Mouse (Mus musculus): ENCODE data around the gene Sez6.

The Sez6 gene

GRCm38 (mm10) chr11:77947860-77948259 lies 17.3 kb downstream of the Sez6 start:
- in situ Hi-C loops (cut with MboI, MseI) = no loop called here

- in situ Hi-C loops (cut with MboI, MseI) = loop anchor here (5.0 kb wide), 2 partner anchors 123 to 298 kb away; no protein-coding TSS in a partner anchor
Observed at GRCm38 (mm10) chr11:77950125-77950685, 19.6 kb downstream of the Sez6 start.

DNA sequence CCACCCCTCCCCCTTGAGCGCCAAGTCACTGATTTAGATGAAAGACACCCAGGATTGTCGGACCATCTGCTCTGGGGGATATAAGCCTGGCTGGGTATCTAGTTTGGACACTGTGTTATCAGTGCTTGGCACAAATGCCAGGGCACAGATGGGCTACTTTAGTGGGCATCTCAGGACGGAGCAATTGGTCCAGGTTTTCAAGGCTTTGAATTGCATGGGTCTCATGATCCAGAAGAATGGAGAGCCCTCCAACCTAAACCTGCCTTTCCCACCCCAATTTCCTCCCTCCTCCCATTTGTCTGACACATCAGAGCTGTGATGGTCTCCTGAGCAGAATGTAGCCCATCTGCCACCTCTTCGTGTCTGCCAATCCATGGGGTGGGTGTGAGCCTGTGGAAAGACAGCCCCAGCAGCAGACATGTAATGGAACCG lies 20.2 kb downstream of the Sez6 start:
- in situ Hi-C loops (cut with MboI, MseI) = loop anchor here (5.0 kb wide), 2 partner anchors 124 to 299 kb away; no protein-coding TSS in a partner anchor

DNA sequence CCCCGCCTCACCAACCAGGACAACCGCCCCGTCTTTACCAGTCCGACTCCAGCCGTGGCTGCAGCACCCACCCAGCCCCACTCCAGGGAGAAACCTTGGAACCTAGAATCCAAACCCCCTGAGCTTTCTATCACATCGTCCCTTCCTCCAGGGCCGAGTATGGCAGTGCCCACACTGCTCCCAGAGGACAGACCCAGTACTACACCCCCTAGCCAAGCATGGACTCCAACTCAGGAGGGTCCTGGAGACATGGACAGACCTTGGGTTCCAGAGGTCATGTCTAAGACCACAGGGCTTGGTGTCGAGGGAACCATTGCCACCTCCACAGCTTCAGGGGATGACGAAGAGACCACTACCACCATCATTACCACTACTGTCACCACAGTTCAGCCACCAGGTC lies 23.1 kb downstream of the Sez6 start:
- in situ Hi-C loops (cut with MboI, MseI) = loop anchor here (5.0 kb wide), 2 partner anchors 126 to 301 kb away; no protein-coding TSS in a partner anchor

GRCm38 (mm10) chr11:77956428-77956827 lies 25.8 kb downstream of the Sez6 start:
- in situ Hi-C loops (cut with MboI, MseI) = loop anchor here (5.0 kb wide), 1 partner anchor 214 kb away; no protein-coding TSS in a partner anchor

GRCm38 (mm10) chr11:77958268-77958667 lies 27.7 kb downstream of the Sez6 start:
- in situ Hi-C loops (cut with MboI, MseI) = loop anchor here (5.0 kb wide), 1 partner anchor 216 kb away; no protein-coding TSS in a partner anchor

DNA sequence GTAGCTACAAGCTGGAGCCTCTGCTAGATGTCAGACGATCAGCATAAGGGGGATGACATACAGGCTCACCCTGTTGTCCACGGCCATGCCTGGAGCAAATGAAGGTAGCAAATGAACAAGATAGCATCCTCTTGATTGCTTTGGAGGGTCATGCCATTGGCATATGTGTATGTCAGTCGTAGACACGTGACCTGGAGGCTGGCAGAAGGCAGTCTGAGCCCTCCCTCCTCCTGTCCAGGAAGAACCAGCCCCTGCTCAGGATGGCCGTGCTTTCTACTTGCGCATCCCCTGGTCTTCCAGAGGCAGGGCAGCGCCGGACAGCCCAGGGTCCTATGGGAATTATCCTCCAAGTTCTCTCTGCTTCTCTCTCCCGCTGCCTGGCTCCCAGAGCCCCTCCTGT lies 28.3 kb downstream of the Sez6 start:
- in situ Hi-C loops (cut with MboI, MseI) = loop anchor here (5.0 kb wide), 1 partner anchor 217 kb away; no protein-coding TSS in a partner anchor

DNA sequence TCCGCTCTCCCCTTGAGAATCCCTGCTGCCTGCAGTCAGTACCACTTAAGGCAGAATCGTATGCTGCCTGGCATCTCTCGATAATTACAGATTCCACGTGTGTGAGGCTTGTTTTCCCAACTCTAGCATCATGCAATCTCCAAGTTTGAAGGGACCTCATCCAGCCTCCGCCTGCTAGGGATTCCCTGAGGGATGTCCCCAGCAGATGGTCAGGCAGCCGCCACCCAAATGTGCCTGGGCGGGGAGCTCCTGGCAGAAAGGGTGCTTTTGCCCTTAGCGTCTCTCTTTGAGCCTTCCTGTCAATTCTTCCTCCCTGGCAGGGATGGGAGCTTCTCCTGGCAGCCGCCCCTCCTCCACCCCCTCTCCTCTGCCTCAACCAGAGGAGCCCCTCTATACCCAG lies 29.6 kb downstream of the Sez6 start:
- in situ Hi-C loops (cut with MboI, MseI) = no loop called here

DNA sequence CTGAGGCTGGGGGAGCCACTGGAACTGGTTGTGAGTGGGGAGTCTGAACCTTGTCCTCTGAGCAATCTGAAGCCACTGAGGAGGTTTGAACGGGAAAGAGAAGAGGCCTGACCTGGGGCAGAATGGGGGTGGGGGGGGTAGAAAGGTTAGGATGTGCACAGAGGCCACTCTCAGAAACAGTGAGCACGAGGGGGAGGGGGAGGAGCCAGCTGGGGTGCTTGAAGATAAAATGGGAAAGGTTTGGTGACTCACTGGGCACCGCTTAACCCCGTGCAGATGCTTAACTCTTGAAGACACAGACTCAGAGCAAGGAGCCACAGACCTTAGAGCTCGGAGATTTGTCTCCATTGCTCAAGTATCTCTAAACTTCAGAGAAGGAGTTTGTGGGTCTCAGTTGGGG lies 30.3 kb downstream of the Sez6 start:
- in situ Hi-C loops (cut with MboI, MseI) = no loop called here

DNA sequence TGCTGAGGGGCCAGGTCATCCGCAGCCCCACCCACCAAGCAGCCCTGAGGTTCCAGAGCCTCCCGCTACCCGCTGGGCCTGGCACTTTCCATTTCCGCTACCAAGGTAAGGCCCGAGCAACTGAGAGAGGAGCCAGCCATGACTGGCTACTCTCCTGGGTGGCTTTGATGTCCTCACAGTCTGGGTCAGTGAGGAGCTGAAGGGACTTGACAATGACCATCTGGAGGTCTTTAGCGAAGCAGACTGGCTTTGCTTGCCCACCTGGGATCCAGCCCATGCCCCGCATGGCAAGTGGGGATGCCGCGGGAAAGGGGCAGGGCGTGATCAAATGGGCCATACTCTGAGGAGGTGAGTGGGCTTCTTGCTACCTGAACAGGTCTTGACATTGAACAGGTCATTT lies 32.3 kb downstream of the Sez6 start:
- in situ Hi-C loops (cut with MboI, MseI) = no loop called here

GRCm38 (mm10) chr11:77964415-77965095 lies 34.0 kb downstream of the Sez6 start:
- in situ Hi-C loops (cut with MboI, MseI) = no loop called here

- in situ Hi-C loops (cut with MboI, MseI) = no loop called here
Observed at GRCm38 (mm10) chr11:77965101-77966036, 34.8 kb downstream of the Sez6 start.

DNA sequence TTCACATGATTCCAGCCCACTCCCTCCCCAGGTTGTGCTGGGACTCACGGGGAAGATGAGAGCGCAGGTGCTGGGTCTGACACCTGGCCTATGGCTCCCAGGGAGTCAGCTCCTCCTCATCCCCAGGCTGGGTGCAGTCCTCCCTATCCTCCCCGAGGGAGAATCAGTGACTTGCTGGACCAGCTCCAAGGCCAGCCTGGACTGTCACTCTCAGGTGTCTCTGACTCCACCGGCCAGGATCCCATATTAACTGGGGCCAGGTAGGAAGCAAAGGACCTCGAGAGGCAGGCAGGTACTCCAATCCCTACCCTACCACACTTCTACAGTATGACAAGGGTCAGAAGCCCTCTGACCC lies 35.4 kb downstream of the Sez6 start:
- in situ Hi-C loops (cut with MboI, MseI) = no loop called here

GRCm38 (mm10) chr11:77967114-77967513 lies 36.5 kb downstream of the Sez6 start:
- in situ Hi-C loops (cut with MboI, MseI) = no loop called here

- in situ Hi-C loops (cut with MboI, MseI) = no loop called here
Observed at GRCm38 (mm10) chr11:77968786-77969185, 38.2 kb downstream of the Sez6 start.

- in situ Hi-C loops (cut with MboI, MseI) = no loop called here
Observed at GRCm38 (mm10) chr11:77970718-77971117, 40.1 kb downstream of the Sez6 start.

DNA sequence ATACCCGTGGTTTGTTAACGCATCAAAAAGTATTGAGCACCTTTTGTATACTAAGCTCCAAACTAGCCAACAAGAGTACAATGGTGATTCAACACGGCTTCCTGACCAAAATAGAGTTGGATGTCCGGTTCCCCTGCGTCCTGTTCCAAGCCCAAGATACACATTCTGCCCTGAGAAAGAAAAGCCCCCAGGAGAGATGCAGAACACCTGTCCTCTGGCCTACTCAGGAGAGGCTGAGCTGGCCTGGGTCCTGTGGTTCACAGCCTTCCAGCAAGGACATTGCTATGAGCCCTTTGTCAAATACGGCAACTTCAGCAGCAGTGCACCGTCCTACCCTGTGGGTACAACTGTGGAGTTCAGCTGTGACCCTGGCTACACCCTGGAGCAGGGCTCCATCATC lies 42.9 kb downstream of the Sez6 start:
- in situ Hi-C loops (cut with MboI, MseI) = no loop called here

GRCm38 (mm10) chr11:77974325-77974724 lies 43.7 kb downstream of the Sez6 start:
- in situ Hi-C loops (cut with MboI, MseI) = no loop called here

GRCm38 (mm10) chr11:77975873-77976272 lies 45.3 kb downstream of the Sez6 start:
- in situ Hi-C loops (cut with MboI, MseI) = no loop called here

- in situ Hi-C loops (cut with MboI, MseI) = no loop called here
Observed at GRCm38 (mm10) chr11:77978161-77978560, 47.6 kb downstream of the Sez6 start.

DNA sequence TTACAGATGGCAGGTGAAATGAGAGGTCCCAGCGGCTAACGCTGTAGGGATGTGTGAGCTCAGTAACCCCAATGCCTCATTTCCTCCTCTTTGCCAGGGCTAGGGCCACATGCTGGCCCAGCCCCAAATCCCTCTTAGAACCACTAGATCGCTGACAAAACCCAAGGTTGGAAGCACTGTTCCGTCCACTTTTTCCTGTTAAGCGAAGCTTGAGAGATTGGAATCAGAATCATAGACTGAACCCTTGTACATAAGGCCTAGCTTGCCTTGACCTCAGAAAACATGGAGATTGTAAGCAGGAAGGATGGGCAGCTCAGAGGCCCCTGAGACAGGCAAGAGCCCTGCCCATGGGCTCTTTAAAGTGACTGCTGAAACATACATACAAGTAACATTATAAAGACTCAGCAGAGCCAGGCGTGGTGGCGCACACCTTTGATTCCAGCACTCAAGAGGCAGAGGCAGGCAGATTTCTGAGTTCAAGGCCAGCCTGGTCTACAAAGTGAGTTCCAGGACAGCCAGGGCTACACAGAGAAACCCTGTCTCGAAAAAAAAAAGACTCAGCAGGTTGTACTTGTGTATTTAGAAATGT lies 48.7 kb downstream of the Sez6 start:
- in situ Hi-C loops (cut with MboI, MseI) = no loop called here
